Mouse (Mus musculus) activated CD4-positive, CD25-positive, alpha-beta regulatory T cell, adult 4 months (primary cell): ENCODE data around the gene Spop. TPM values are rescaled to one million over a fixed set of nuclear protein-coding genes. Genes with fewer than 3 reads are reported as not detected.
"Not testable (repeated sequence)": the region's sequence is repeated elsewhere in the genome, so short reads cannot be mapped to it uniquely, and the experiment has no call there.

Experiments used
- ATAC-seq: one replicate; pipeline ENCODE4 v1.8.0; 2017
- polyA plus RNA-seq, 2 experiments: library from polyadenylated mRNA; unstranded; fragments of 100-300 nt; shearing (Covaris generic); gene quantifications; one replicate each; pipeline ENCODE4 v1.2.1; 2017

Spop gene
- polyA plus RNA-seq, 2 experiments from 2014 or later = 119 to 154 TPM

GRCm38 (mm10) chr11:95500412-95500811 lies 86.5 kb downstream of the Spop start:
- ATAC-seq = no peak

- no peak for ATAC-seq
Observed at GRCm38 (mm10) chr11:95500836-95501235, 87.0 kb downstream of the Spop start.

GRCm38 (mm10) chr11:95501826-95502225 lies 87.9 kb downstream of the Spop start:
- ATAC-seq = not testable (repeated sequence)

- no peak for ATAC-seq
Observed at GRCm38 (mm10) chr11:95503581-95504180, 89.8 kb downstream of the Spop start.

GRCm38 (mm10) chr11:95504271-95504731 lies 90.4 kb downstream of the Spop start:
- no peak for ATAC-seq

GRCm38 (mm10) chr11:95507041-95507716 lies 93.3 kb downstream of the Spop start:
- no peak for ATAC-seq

GRCm38 (mm10) chr11:95507785-95508184 lies 93.9 kb downstream of the Spop start:
- ATAC-seq = no peak

- ATAC-seq = no peak
Observed at GRCm38 (mm10) chr11:95508211-95508926, 94.5 kb downstream of the Spop start.

- ATAC-seq = no peak
Observed at GRCm38 (mm10) chr11:95509126-95509717, 95.3 kb downstream of the Spop start.

GRCm38 (mm10) chr11:95510631-95511030 lies 96.8 kb downstream of the Spop start:
- no peak for ATAC-seq

- ATAC-seq = no peak
Observed at GRCm38 (mm10) chr11:95511919-95512318, 98.0 kb downstream of the Spop start.

GRCm38 (mm10) chr11:95512383-95512782 lies 98.5 kb downstream of the Spop start:
- no peak for ATAC-seq

- no peak for ATAC-seq
Observed at GRCm38 (mm10) chr11:95513461-95514297, 99.8 kb downstream of the Spop start.

- no peak for ATAC-seq
Observed at GRCm38 (mm10) chr11:95514298-95514861, 100.5 kb downstream of the Spop start, which contains the start of gene Nxph3. TSS of gene Nxph3 (minus strand) at chr11:95514570.

GRCm38 (mm10) chr11:95515376-95516323 lies 101.8 kb downstream of the Spop start:
- no peak for ATAC-seq

GRCm38 (mm10) chr11:95516491-95516911 lies 102.6 kb downstream of the Spop start:
- ATAC-seq = no peak

GRCm38 (mm10) chr11:95517162-95517561 lies 103.3 kb downstream of the Spop start:
- ATAC-seq = no peak

GRCm38 (mm10) chr11:95519299-95519698 lies 105.4 kb downstream of the Spop start:
- ATAC-seq = no peak

- no peak for ATAC-seq
Observed at GRCm38 (mm10) chr11:95519996-95520395, 106.1 kb downstream of the Spop start.

- peak; percentile 85 for ATAC-seq
Observed at GRCm38 (mm10) chr11:95520456-95521072, 106.7 kb downstream of the Spop start.
